Mouse (Mus musculus): ENCODE measurements at regions not wholly inside any gene's neighbourhood (a gene's known extent, or its start where the extent isn't known, plus 50 kb on each side); places are given as distances from the start of the nearest gene placed in this dataset.

DNA sequence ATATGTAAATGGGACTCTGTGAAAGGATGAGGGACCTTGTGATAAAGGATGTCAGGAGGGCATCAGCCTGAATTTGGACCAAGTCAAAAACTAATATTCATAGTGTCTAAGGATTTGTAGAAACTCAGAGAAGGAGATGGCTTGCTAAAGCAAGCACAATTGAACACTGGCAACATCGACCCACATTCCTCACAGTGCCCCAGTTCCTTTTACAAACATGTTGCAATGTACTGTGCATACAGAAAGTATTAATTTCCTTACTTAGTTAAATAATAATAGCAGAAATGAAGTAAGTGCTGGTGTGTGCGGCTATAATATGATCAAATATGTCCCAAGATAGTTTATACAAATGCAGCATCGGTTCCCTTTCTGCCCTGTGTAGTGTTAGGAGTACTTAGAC, 841.3 kb upstream of the Lrrc6 start:
- TF ChIP-seq CTCF (IDR thresholded peaks at IDR 0.05; ENCODE audit: control insufficient read depth, insufficient read depth, insufficient read length) (no peak), USF1 (IDR thresholded peaks at IDR 0.05; ENCODE audit: low read depth) (no peak), MAX (IDR thresholded peaks at IDR 0.05) (no peak), MYOD1 (IDR thresholded peaks at IDR 0.05; ENCODE audit: control insufficient read depth, insufficient read length, low read depth) (no peak), MYOG (IDR thresholded peaks at IDR 0.05; ENCODE audit: control insufficient read depth, extremely low read depth, insufficient read length) (no peak)
